Mouse (Mus musculus): ENCODE results near the gene Gm4724. TPM values are rescaled to one million over a fixed set of nuclear protein-coding genes. Genes with fewer than 3 reads are reported as not detected.
"Not testable (repeated sequence)": the region's sequence is repeated elsewhere in the genome, so short reads cannot be mapped to it uniquely, and the experiment has no call there.

Gene Gm4724
- 10.6 and 19.6 TPM in 2 replicates for polyA plus RNA-seq (2014; fragmentation: Nextera tagmentation; extraction: Ambion mirVana)

DNA sequence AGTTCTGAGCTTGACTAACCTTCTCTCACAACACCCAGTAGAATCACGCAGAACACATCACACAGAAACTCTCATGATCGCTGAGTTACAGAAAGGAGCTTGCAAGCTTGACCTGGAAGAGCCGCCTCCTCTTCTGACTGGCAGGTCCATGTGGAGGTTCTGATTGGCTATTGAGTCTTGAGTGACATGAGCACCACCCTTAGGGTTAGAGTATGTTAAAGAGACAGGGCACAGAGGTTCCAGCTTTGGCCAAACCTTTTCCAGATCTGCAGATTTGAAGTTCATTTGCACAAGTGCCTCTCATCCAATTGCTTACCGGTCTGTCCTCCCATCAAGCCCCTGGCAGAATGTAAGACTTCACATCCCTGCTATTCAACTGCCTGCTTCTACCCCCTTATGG lies at the start of gene Gm4724:
Gene Gm4724, minus strand, starts transcription at position 101 of the 400 bp plus-strand sequence.
- not testable (repeated sequence) for H3K9ac ChIP-seq (replicated peaks; ENCODE audit: low read length); DNase-seq; H3K4me1 ChIP-seq (ENCODE audit: control insufficient read depth, insufficient read depth, low read length); ATAC-seq (ENCODE audit: low FRiP score, low TSS enrichment); H3K27ac ChIP-seq (replicated peaks; ENCODE audit: low read depth, low read length); H3K27me3 ChIP-seq (ENCODE audit: control insufficient read depth, insufficient read depth, low read length); H3K4me2 ChIP-seq (ENCODE audit: low read length); H3K36me3 ChIP-seq (ENCODE audit: control insufficient read depth, insufficient read depth, low read length); H3K9me3 ChIP-seq (ENCODE audit: control insufficient read depth, low read length); H3K4me3 ChIP-seq (replicated peaks; ENCODE audit: low read depth, low read length)
- WGBS: no CpG with 5 or more reads among the region's 4 CpGs

DNA sequence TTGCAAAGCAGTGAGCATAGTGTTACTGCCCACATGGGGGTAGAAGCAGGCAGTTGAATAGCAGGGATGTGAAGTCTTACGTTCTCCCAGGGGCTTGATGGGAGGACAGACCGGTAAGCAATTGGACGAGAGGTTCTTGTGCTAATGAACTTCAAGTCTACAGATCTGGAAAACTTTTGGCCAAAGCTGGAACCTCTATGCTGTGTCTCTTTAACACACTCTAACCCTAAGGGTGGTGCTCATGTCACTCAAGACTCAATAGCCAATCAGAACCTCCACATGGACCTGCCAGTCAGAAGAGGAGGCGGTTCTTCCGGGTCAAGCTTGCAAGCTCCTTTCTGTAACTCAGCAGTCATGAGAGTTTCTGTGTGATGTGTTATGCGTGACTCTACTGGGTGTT lies 34.1 kb upstream of the Gm4724 start, which contains the start of gene Zfp965:
Gene Zfp965, plus strand, starts transcription at position 301 of the 400 bp plus-strand sequence.
- not testable (repeated sequence) for ATAC-seq (ENCODE audit: low FRiP score, low TSS enrichment); H3K4me1 ChIP-seq (ENCODE audit: control insufficient read depth, insufficient read depth, low read length); H3K4me2 ChIP-seq (ENCODE audit: low read length); H3K9ac ChIP-seq (replicated peaks; ENCODE audit: low read length); H3K36me3 ChIP-seq (ENCODE audit: control insufficient read depth, insufficient read depth, low read length); H3K4me3 ChIP-seq (replicated peaks; ENCODE audit: low read depth, low read length); DNase-seq; H3K9me3 ChIP-seq (ENCODE audit: control insufficient read depth, low read length); H3K27me3 ChIP-seq (ENCODE audit: control insufficient read depth, insufficient read depth, low read length); H3K27ac ChIP-seq (replicated peaks; ENCODE audit: low read depth, low read length)
- no CpG with 5 or more reads among the region's 6 CpGs for WGBS

Other genes starting within 250 kb of the Gm4724 start
- 13.3 and 14.3 TPM in 2 replicates for gene Gm14391, start 228.9 kb downstream of the Gm4724 start, polyA plus RNA-seq (2014; fragmentation: Nextera tagmentation; extraction: Ambion mirVana)
- 3.2 TPM in 1 of 2 replicates, not detected in the other for gene Gm14440, start 160.7 kb downstream of the Gm4724 start, polyA plus RNA-seq (2014; fragmentation: Nextera tagmentation; extraction: Ambion mirVana)
- gene Gm4631, start 97.6 kb downstream of the Gm4724 start, polyA plus RNA-seq (2014; fragmentation: Nextera tagmentation; extraction: Ambion mirVana): 21.1 and 23.0 TPM in 2 replicates
- 3.3 and 5.3 TPM in 2 replicates for gene Zfp968, start 63.4 kb downstream of the Gm4724 start, polyA plus RNA-seq (2014; fragmentation: Nextera tagmentation; extraction: Ambion mirVana)
- 7.5 and 9.1 TPM in 2 replicates for gene Zfp965, start 34.2 kb upstream of the Gm4724 start, polyA plus RNA-seq (2014; fragmentation: Nextera tagmentation; extraction: Ambion mirVana)
- gene Gm11007, start 208.2 kb upstream of the Gm4724 start, polyA plus RNA-seq (2014; fragmentation: Nextera tagmentation; extraction: Ambion mirVana): not detected in 2 replicates

All from midbrain, embryonic 14.5 days (tissue).